Mouse (Mus musculus): ENCODE results near the gene Map4k5.

DNA sequence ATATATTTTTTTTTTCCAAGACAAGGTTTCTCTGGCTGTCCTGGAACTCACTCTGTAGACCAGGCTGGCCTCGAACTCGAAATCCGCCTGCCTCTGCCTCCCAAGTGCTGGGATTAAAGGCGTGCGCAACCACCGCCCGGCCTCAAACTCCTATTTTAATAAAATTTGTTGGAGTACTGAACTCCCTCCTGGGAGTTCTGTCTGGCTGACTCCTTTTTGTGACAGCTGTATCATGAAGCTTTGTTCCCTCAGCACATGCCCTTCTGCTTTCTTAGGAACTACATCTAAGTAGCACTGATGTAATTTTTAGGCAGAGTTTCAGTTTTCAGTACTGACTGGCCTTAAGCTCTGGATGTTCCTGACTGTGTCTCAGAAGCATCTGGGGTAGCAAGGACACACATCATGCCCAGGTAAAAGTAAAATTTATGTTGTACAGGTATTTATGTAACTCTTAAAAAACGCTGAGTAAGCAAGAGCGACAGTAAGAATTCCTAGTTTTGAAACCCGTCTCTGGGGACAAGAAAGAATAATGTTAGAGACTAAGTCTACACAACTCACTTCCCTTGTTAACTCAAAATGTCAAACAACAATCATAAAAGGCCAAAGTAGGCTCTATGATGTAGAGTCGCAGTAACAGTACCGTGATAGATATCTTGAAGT, 37.2 kb downstream of the Map4k5 start:
- TF ChIP-seq POLR2A (IDR thresholded peaks at IDR 0.05; ENCODE audit: insufficient read depth, low read depth, low read length) (no peak), CTCF (IDR thresholded peaks at IDR 0.05; ENCODE audit: insufficient read depth, low read depth, low read length) (no peak)
